Mouse (Mus musculus) brain, embryonic 18.5 days (tissue): ENCODE data around the gene Zbtb12.
"Not testable (repeated sequence)": the region's sequence is repeated elsewhere in the genome, so short reads cannot be mapped to it uniquely, and the experiment has no call there.

ENCODE experiments used
- DNase-seq: peaks from one replicate; pipeline ENCODE4 v3.0.0-alpha.2; 2012; ENCODE audit warnings: low read depth, low spot score

Gene Zbtb12

GRCm38 (mm10) chr17:34900826-34901225 lies 21.5 kb downstream of the Zbtb12 start:
- DNase-seq: not testable (repeated sequence)

DNA sequence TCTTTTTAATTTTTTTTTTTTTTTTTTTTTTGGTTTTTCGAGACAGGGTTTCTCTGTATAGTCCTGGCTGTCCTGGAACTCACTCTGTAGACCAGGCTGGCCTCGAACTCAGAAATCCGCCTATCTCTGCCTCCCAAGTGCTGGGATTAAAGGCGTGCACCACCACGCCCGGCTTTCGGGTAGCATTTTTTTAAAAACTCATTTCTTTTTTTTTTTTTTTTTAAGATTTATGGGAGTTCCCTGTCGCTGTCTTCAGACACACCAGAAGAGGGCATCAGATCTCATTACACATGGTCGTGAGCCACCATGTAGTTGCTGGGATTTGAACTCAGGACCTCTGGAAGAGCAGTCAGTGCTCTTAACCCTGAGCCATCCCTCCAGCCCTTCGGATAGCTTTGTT lies 22.7 kb downstream of the Zbtb12 start:
- DNase-seq: not testable (repeated sequence)

- DNase-seq: no peak
These were observed 23.6 kb downstream of the Zbtb12 start for GRCm38 (mm10) chr17:34902895-34903294.

DNA sequence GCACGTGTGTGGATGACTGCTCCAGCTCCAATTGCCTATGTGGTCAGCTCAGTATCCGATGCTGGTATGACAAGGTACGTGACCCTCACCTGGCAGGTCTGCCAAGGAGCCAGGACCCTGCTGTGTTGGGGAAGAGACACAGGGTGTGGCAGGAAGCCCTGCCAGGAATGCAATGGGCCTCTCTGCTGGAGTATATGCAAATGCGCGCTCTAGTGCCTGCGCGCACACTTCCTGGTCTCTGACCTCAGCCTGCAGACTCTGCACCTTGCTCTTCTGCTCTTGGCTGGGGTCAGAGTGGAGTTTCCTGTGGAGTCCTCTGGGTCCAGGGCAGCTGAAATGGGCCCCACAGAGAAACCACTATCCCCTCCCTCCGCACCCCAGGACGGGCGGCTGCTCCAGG lies 31.7 kb downstream of the Zbtb12 start:
- DNase-seq: no peak

GRCm38 (mm10) chr17:34911945-34912351 lies 32.7 kb downstream of the Zbtb12 start:
- no peak for DNase-seq

DNA sequence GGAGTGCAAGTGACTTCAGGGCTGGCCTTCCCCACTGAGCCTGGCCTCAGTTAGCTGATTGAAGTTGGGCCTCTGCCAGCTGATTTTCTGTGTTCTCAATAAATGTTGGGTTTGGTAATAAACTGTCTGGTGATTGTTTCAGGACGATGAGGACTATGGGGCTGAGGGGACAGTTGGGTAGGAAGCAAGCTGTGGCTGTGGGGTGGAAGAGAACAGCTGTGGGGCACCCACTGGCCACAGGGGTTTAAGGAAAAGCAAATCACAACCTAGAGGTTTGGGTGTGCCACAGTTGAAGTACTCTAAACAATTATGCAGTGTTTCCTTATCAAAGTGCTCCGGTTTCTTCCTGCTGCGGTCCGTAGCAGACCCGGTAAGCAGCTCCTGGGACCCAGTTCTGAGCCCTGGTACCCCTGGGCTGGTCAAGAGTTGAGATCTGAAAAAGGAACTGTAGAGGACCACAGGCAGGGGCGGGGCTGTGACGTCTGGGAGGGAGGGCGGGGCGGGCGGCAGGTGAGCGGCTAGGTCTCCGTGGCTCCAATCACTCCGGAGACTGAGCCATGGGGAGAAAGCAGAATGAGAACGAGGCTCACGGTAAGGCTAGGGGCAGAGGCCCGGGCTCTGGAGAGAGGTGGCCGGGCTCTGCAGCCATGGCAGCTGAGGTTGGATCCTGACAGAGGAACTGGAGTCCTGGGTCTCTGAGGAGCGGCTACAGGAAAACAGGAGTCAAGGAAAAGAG lies 34.8 kb downstream of the Zbtb12 start, which contains the start of gene Slc44a4:
TSS of gene Slc44a4 (plus strand) at position 537 of the 736 bp plus-strand sequence.
- no peak for DNase-seq

GRCm38 (mm10) chr17:34915410-34915831 lies 36.1 kb downstream of the Zbtb12 start:
- no peak for DNase-seq

GRCm38 (mm10) chr17:34916316-34916715 lies 37.0 kb downstream of the Zbtb12 start:
- no peak for DNase-seq

DNA sequence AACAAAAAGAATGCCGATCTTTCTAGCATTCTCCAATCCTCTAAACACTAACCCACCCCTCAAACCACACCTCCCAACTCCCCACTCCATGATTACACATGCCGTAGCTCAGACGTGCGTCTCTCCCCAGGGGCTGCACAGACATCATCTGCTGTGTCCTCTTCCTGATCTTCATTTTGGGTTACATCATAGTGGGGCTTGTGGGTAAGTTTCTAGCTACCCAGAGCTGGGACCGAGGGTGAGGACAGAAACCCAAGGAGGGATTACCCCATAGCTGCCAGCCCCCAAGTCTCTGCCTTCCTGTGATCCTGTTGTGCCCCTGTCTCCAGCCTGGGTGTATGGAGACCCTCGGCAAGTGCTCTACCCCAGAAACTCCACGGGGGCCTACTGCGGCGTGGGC lies 37.9 kb downstream of the Zbtb12 start:
- no peak for DNase-seq

- DNase-seq: no peak
These were observed 43.7 kb downstream of the Zbtb12 start for GRCm38 (mm10) chr17:34922939-34923338.

DNA sequence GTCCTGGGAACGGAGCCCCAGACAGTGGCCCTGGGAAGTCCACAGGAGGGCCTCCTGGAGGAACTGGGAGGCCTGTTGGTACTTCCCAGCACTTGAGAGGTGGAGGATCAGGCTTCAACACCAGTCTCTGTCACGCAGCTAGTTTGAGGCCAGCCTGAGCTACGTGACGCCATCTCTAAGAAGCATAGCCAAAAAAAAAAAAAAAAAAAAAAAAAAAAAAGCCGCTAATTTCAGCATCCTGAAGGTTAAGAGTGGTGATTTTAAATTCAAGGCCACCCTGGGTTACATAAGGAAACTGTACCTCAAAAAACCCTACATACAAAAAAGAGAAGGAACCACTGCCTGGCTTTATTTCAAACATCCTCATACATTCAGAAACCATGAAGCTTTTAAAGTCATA lies 45.0 kb downstream of the Zbtb12 start:
- no peak for DNase-seq

DNA sequence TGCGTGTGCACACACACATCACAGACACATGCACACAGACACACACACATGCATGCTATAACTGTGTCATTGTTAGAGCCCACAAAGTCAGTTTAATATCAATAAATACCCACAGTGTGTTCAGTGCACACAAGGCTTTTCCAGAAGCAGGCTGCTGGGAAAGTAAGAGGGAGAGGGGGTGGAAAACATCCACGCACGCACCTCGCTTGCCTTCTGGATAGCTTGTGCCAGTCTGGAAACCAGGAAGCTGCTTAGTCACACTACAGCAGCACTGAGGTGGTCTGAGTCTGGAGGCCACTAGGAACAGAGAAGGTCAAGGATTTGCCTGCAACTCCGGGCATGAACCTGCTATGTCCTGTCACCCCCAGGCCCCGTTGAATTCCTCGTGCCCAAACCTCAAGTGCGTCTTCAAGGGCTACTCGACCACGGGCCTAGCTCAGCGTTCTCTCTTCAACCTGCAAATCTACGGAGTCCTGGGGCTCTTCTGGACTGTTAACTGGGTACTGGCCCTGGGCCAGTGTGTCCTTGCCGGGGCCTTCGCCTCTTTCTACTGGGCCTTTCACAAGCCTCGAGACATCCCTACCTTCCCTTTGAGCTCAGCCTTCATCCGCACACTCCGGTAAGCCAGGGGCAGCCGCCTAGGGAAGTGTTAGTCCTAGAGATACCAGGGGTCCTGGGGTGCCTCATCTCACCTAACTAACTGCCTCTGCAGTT lies 48.2 kb downstream of the Zbtb12 start:
- DNase-seq: no peak

GRCm38 (mm10) chr17:34928841-34929240 lies 49.6 kb downstream of the Zbtb12 start:
- no peak for DNase-seq

GRCm38 (mm10) chr17:34931061-34931734 lies 51.9 kb downstream of the Zbtb12 start, which contains the start of gene Neu1:
TSS of gene Neu1 (plus strand) at chr17:34931253.
- peak; percentile 96 for DNase-seq

DNA sequence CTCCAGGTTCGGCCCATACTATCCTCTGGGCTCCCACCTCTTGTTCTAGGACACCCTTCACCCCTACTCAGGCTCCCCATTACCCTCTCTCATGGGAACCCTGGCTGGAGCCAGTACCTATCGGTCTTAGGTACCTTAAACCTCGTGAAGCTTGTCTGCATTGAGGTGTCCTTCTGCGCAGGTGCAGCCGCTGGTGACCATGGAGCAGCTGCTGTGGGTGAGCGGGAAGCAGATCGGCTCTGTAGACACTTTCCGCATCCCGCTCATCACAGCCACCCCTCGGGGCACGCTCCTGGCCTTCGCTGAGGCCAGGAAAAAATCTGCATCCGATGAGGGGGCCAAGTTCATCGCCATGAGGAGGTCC lies 52.4 kb downstream of the Zbtb12 start:
- DNase-seq: no peak

DNA sequence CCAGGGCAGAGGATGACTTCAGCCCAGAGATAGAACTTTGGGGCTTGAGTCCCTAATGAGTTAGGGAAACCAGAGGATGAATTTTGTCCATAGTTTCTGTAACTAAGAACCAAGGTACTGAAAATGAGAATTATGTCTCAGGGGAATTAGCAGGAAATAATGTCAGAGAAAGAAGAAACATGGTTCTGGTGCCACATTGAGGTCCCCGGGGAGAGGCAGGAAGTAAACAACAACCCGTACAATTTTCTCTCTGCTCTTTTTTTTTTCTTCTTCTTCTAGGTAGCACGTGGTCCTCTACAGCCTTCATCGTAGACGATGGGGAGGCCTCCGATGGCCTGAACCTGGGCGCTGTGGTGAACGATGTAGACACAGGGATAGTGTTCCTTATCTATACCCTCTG lies 53.0 kb downstream of the Zbtb12 start:
- no peak for DNase-seq

DNA sequence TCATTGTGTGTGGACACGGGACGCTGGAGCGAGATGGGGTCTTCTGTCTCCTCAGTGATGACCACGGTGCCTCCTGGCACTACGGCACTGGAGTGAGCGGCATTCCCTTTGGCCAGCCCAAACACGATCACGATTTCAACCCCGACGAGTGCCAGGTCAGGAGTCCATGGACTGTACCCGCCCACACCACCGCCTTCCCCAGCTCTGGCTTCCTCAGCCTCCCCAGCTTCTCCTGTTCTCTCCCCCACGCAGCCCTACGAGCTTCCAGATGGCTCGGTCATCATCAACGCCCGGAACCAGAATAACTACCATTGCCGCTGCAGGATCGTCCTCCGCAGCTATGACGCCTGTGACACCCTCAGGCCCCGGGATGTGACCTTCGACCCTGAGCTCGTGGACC lies 54.7 kb downstream of the Zbtb12 start:
- no peak for DNase-seq

GRCm38 (mm10) chr17:34934830-34935229 lies 55.5 kb downstream of the Zbtb12 start:
- no peak for DNase-seq

DNA sequence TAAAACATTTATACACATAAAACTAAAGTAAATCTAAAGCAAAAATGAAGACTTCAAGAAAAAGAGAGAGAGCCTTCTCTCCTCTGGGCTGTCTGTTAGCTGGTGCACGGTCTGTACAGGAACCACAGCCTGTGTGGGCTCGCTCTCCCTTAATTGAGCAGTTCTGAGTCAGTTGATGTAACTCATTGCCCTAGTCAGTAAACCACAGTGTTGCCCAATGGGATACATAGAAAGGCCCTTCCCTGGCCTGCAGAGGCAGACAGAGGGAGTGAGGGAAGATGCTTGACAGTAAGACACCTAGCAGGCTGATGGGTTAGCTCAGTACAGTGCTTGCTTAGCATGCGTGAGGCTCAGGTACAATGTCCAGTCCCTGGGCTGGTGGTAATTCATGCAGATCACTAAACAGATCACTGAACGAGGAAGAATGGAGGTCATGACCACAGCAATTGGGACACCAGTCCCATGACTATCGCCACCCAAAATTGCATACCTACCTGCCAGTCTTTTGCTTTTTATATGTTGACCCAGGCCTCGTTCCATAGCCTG lies 58.8 kb downstream of the Zbtb12 start:
- no peak for DNase-seq

- no peak for DNase-seq
These were observed 62.2 kb downstream of the Zbtb12 start for GRCm38 (mm10) chr17:34941344-34942041.

DNA sequence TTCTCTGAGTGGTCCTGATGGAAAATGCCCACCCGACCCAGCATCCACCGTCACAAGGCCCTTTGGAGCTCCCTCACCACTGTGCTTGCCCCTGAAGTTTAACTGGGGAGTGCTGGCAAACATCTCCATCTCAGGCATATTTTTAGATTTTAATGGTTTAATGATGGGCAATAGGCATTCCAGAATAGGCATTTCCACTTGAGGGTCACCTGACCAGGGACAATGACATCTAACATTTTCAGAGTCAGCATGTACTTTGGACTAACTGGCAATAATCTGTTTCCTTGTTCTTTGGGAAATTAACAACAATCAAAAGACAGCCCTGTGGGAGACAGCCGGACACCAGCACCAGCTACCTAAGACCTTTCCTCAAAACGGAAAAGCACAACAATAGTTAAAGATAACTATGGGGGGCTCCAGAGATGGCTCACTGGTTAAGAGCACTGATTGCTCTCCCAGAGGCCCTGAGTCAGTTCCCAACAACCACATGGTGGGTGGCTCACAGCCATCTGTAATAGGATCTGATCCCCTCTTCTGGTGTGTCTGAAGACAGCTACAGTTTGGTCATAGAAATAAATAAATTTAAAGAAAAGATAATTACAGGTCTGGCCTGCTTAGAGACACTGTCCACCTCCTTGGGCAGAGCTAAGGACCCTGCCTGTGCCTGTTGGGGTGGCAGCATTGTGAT lies 64.0 kb downstream of the Zbtb12 start:
- DNase-seq: no peak
